Comparison of ENCODE assay signal across 8 mouse cellular contexts in the genomic region with DNA sequence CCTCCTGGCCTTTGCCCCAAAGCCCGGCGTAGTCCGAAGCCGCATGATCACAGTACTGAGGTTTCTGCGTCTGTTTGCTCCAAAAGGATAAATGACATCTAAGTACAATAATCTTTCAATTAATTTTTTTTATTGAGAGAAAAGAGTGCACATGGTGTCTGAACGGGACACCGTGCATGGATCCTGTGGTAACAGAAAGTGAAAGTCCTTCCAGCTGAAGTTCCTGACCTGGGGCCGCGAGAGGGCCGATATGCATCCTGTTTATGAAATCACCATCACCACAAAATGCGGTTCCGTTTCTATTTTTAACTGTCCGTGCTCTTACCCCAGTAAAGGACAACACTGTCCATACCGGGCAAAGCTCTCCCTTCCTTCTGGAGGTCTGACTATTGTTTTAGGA.
DNase-seq lines count a peak whose midpoint lies in the region; ATAC-seq and TF ChIP-seq lines count a peak whose summit lies in the region.

No protein-coding gene starts in this region.

- H3K4me2 ChIP-seq in liver, embryonic 14.5 days (ENCODE audit: low read depth), result peak overlapping the region; percentile 44

- DNase-seq in thymus, adult 2 months, result peak; percentile 7
- no peak for DNase-seq in thymus, postnatal 0 days (ENCODE audit: low spot score)
- DNase-seq in liver, embryonic 14.5 days (ENCODE audit: low read depth in 3 of 3, low spot score in 3 of 3), result no peak
- DNase-seq in spleen, postnatal 36 days (ENCODE audit: low spot score in 2 of 2), result peak; percentile 71 to 75
- DNase-seq in testis, postnatal 14 days (ENCODE audit: low spot score), result no peak
- DNase-seq in left cerebral cortex, adult 9 months (ENCODE audit: low spot score in 2 of 2), result no peak
- DNase-seq in embryo, embryonic 10 days (ENCODE audit: low spot score), result no peak

- no peak for TF ChIP-seq CTCF in thymus, adult 2 months (IDR thresholded peaks at IDR 0.05; ENCODE audit: borderline replicate concordance, control insufficient read depth, extremely low read depth, insufficient read depth, low read length, poor library complexity)
- no peak for TF ChIP-seq CTCF in liver, embryonic 14.5 days (IDR thresholded peaks at IDR 0.05; ENCODE audit: low read depth)

- peak overlapping the region; percentile 26 for H3K4me3 ChIP-seq in thymus, adult 2 months (ENCODE audit: control insufficient read depth, insufficient read depth, low read length)
- peak overlapping the region; percentile 32 to 35; a peak in 3 of 4 replicates for H3K4me3 ChIP-seq in liver, embryonic 14.5 days (ENCODE audit: insufficient read depth in 1 of 2, low read depth in 2 of 2, low read length in 2 of 2)

- WGBS in thymus, adult 2 months, result 18% methylated on average over 14 of the region's 14 CpGs
- WGBS in liver, embryonic 14.5 days (ENCODE audit: insufficient replicate concordance), result 26% methylated on average over 14 of the region's 14 CpGs

- peak; percentile 82 for ATAC-seq in inflammation-experienced regulatory T-cells, adult 6 months
- ATAC-seq in liver, embryonic 14.5 days (ENCODE audit: insufficient read depth), result no peak

- no peak for TF ChIP-seq EP300 in liver, embryonic 14.5 days (IDR thresholded peaks at IDR 0.05; ENCODE audit: low read depth)

- no peak overlapping the region for H3K9ac ChIP-seq in liver, embryonic 14.5 days (replicated peaks)

- no peak overlapping the region for H3K27ac ChIP-seq in thymus, adult 2 months (ENCODE audit: control insufficient read depth, insufficient read depth, low read length)
- H3K27ac ChIP-seq in liver, embryonic 14.5 days, result no peak overlapping the region

- H3K9me3 ChIP-seq in liver, embryonic 14.5 days (ENCODE audit: control insufficient read depth, low read length), result no peaks in the 10 kb centered on the region

- no peaks in the 10 kb centered on the region for H3K36me3 ChIP-seq in thymus, adult 2 months (ENCODE audit: control insufficient read depth, insufficient read depth, low read length)
- H3K36me3 ChIP-seq in liver, embryonic 14.5 days (replicated peaks; ENCODE audit: control insufficient read depth, insufficient read depth, low read depth), result no peaks in the 10 kb centered on the region

- peaks cover 2% of the 10 kb centered on the region; the same call in 1 of the 2 replicates for H3K4me1 ChIP-seq in thymus, adult 2 months (replicated peaks; ENCODE audit: control insufficient read depth, insufficient read depth, low read length)
- H3K4me1 ChIP-seq in liver, embryonic 14.5 days (replicated peaks; ENCODE audit: control insufficient read depth in 2 of 2, insufficient read depth in 2 of 2, low read length in 1 of 2), result no peaks in the 10 kb centered on the region

- no peak for TF ChIP-seq POLR2A in thymus, adult 2 months (IDR thresholded peaks at IDR 0.05; ENCODE audit: control insufficient read depth, extremely low read depth, insufficient read depth, low read length, poor library complexity)

- H3K27me3 ChIP-seq in thymus, adult 2 months (ENCODE audit: control insufficient read depth, insufficient read depth, low read length), result no peaks in the 10 kb centered on the region
- H3K27me3 ChIP-seq in liver, embryonic 14.5 days (ENCODE audit: control insufficient read depth, insufficient read depth, low read length), result no peaks in the 10 kb centered on the region

Comparison
In these comparisons a context has a peak if more than half of its experiments do, and no peak if none do; other contexts are left out.
1. DNase-seq: peak in thymus, adult 2 months (single experiment) and spleen, postnatal 36 days (2 of 2); none in thymus, postnatal 0 days (single experiment), liver, embryonic 14.5 days (0 of 3), testis, postnatal 14 days (single experiment), left cerebral cortex, adult 9 months (0 of 2) and embryo, embryonic 10 days (single experiment).